Mouse (Mus musculus) induced T-regulatory cell, adult 2 months (primary cell): Measurements from ENCODE around the gene Gm21833.
"Not testable (repeated sequence)": the region's sequence is repeated elsewhere in the genome, so short reads cannot be mapped to it uniquely, and the experiment has no call there.

Experiments
- DNase-seq: peaks from one replicate; pipeline ENCODE4 v3.0.0-alpha.2; 2012; ENCODE audit warnings: low read depth

The Gm21833 gene

DNA sequence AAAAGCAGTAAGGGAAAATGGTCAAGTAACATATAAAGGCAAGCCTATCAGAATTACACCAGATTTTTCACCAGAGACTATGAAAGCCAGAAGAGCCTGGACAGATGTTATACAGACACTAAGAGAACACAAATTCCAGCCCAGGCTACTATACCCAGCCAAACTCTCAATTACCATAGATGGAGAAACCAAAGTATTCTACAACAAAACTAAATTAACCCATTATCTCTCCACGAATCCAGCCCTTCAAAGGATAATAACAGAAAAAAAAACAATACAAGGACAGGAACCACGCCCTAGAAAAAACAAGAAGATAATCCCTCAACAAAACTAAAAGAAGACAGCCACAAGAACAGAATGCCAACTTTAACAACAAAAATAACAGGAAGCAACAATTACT lies at the start of gene Gm21833:
Gene Gm21833, plus strand, starts transcription at position 301 of the 400 bp plus-strand sequence.
- not testable (repeated sequence) for DNase-seq

DNA sequence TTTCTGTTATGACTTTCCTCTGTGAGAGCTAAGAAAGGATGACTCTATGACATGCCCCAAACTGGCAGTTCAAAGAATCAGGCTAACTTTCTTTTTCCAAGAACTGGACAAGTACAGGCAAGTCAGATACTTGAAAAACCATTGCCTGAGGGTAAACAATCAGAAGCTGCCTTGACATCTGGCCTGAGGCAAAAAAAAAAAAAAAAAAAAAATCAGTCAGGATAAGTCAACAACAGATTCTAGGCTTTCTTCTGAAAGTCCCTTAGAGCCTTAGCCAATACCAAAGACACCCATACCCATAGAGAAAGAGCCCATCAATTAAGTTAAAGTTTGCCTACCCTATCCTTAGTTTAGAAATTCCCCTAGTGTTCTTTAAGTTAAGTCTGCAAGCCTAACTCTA lies 38.7 kb upstream of the Gm21833 start:
- DNase-seq, result no peak

GRCm38 (mm10) chr16:82796489-82796888 lies 31.7 kb upstream of the Gm21833 start:
- no peak for DNase-seq

GRCm38 (mm10) chr16:82815255-82815654 lies 12.9 kb upstream of the Gm21833 start:
- DNase-seq, result no peak

GRCm38 (mm10) chr16:82816615-82817014 lies 11.6 kb upstream of the Gm21833 start:
- DNase-seq, result no peak

DNA sequence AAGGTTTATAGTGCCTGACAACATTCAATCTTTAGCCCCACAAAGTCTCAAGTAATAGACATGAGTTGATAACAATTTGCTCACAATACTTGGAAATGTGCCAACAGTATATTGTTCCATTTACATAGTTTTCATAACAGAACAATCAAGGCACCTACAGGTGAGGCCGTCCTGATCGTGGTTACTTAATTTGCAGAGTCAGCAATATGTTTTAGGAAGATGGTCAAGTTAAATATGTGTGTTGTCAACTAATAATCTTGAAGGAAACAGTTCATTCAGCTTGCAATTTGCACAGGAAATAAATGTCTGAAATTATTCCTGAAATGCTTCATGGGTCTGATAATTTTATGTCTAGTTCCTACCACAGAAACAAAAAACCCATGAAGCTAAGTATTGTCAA lies 27.6 kb downstream of the Gm21833 start:
- DNase-seq, result no peak

DNA sequence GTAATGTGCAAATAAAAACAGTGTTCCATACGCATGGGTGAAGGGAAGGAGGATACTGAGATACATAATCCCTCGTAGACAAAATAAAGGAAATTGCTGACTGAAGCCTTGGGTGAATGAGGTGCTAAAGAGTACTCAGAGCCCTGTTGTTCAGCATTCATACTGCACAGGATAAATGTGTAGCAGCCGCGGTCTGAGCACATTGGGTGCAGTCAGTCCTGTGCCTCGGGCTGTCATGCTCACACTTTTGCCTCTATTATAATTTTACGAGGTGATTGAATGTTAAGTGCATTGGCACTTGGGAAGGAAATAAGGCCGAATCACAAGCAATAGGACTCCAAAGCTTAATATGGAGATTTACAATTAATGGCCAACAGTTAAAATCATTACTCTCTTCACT lies 36.4 kb downstream of the Gm21833 start:
- no peak for DNase-seq
